Mouse (Mus musculus): ENCODE results near the gene Ccdc38. TPM values are rescaled to one million over a fixed set of nuclear protein-coding genes. Genes with fewer than 3 reads are reported as not detected.

The Ccdc38 gene
- polyA plus RNA-seq, 1 experiment from 2014 or later: 0.68 TPM

- ATAC-seq (ENCODE audit: low FRiP score, low read depth): no peak
- no peak overlapping the region for H3K27ac ChIP-seq (replicated peaks)
- WGBS: 77% methylated on average over 8 of the region's 8 CpGs
Measured at GRCm38 (mm10) chr10:93614850-93615249, 74.4 kb downstream of the Ccdc38 start.

GRCm38 (mm10) chr10:93620438-93621179 lies 80.2 kb downstream of the Ccdc38 start:
- Histone ChIP-seq H3K4me2 (replicated peaks) (no peak overlapping the region), H3K4me1 (no peaks in the 10 kb centered on the region), H3K27me3 (no peaks in the 10 kb centered on the region), H3K4me3 (no peak overlapping the region), H3K9ac (replicated peaks) (no peak overlapping the region), H3K36me3 (no peaks in the 10 kb centered on the region), H3K9me3 (no peaks in the 10 kb centered on the region), H3K27ac (replicated peaks) (no peak overlapping the region)
- no peak for ATAC-seq (ENCODE audit: low FRiP score, low read depth)
- WGBS: 69% methylated on average over 7 of the region's 7 CpGs

More at GRCm38 (mm10) chr10:93614850-93615249, 74.4 kb downstream of the Ccdc38 start:
- Histone ChIP-seq H3K36me3 (no peaks in the 10 kb centered on the region), H3K4me1 (no peaks in the 10 kb centered on the region), H3K27me3 (no peaks in the 10 kb centered on the region), H3K4me3 (no peak overlapping the region), H3K9me3 (no peaks in the 10 kb centered on the region), H3K4me2 (replicated peaks) (no peak overlapping the region), H3K9ac (replicated peaks) (no peak overlapping the region)

GRCm38 (mm10) chr10:93623725-93624124 lies 83.3 kb downstream of the Ccdc38 start:
- WGBS: 62% methylated on average over 9 of the region's 9 CpGs
- no peak overlapping the region for H3K4me3 ChIP-seq
- H3K9ac ChIP-seq (replicated peaks): no peak overlapping the region
- no peaks in the 10 kb centered on the region for H3K36me3 ChIP-seq
- H3K4me1 ChIP-seq: no peaks in the 10 kb centered on the region
- H3K9me3 ChIP-seq: no peaks in the 10 kb centered on the region
- no peak overlapping the region for H3K4me2 ChIP-seq (replicated peaks)
- H3K27me3 ChIP-seq: no peaks in the 10 kb centered on the region
- H3K27ac ChIP-seq (replicated peaks): no peak overlapping the region
- no peak for ATAC-seq (ENCODE audit: low FRiP score, low read depth)

- no peak overlapping the region for H3K27ac ChIP-seq (replicated peaks)
- no peaks in the 10 kb centered on the region for H3K9me3 ChIP-seq
- H3K4me1 ChIP-seq: no peaks in the 10 kb centered on the region
- ATAC-seq (ENCODE audit: low FRiP score, low read depth): no peak
- H3K4me3 ChIP-seq: no peak overlapping the region
- H3K4me2 ChIP-seq (replicated peaks): no peak overlapping the region
- 89% methylated on average over 10 of the region's 10 CpGs for WGBS
- no peaks in the 10 kb centered on the region for H3K27me3 ChIP-seq
- H3K9ac ChIP-seq (replicated peaks): no peak overlapping the region
- no peaks in the 10 kb centered on the region for H3K36me3 ChIP-seq
Measured at GRCm38 (mm10) chr10:93624151-93624550, 83.7 kb downstream of the Ccdc38 start.

DNA sequence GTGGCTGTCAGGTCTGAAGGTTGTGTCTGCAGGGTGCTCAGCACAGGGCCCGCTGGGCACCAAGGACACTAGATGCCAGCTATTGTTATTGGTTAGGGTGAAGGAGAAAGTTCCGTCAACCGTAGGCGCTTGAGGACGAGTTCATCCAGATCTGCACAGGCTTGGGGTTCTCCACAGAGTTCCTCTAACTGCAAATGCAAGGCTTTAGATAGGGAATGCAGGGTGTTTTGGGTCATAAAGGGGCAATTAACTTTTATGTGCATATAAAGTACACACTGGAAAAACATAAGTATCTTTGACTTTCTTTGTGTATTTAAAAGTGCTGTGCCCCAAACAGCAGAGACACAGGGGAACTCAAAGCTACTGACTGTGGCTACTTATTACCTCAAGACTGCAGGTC lies 89.9 kb downstream of the Ccdc38 start:
- no peak overlapping the region for H3K9ac ChIP-seq (replicated peaks)
- H3K27me3 ChIP-seq: no peaks in the 10 kb centered on the region
- H3K36me3 ChIP-seq: no peaks in the 10 kb centered on the region
- ATAC-seq (ENCODE audit: low FRiP score, low read depth): no peak
- no peak overlapping the region for H3K4me3 ChIP-seq
- WGBS: 96% methylated on average over 5 of the region's 5 CpGs
- H3K9me3 ChIP-seq: peaks cover 4% of the 10 kb centered on the region; the same call in 1 of the 2 replicates
- no peak overlapping the region for H3K27ac ChIP-seq (replicated peaks)
- H3K4me1 ChIP-seq: no peaks in the 10 kb centered on the region
- no peak overlapping the region for H3K4me2 ChIP-seq (replicated peaks)

DNA sequence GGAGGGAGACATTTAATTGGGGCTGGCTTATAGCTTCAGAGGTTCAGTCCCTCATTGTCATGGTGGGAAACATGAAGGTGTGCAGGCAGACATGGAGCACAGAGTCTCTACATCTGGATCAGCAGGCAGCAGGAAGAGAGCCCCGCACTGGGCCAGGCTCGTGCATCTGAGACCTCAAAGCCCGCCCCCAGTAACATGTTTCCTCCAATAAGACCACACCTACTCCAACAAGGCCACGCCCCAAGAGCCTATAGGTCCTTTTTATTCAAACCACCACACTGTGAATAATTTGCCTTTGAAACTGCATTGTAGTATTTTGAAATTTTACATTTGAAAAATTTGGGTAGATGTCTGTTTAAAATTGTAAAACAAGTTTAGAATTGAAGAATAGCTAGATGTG lies 91.7 kb downstream of the Ccdc38 start:
- Histone ChIP-seq H3K4me3 (no peak overlapping the region), H3K4me1 (no peaks in the 10 kb centered on the region), H3K4me2 (replicated peaks) (no peak overlapping the region), H3K27me3 (no peaks in the 10 kb centered on the region), H3K9ac (replicated peaks) (no peak overlapping the region), H3K36me3 (no peaks in the 10 kb centered on the region), H3K27ac (replicated peaks) (no peak overlapping the region), H3K9me3 (peaks cover 4% of the 10 kb centered on the region; the same call in 1 of the 2 replicates)
- ATAC-seq (ENCODE audit: low FRiP score, low read depth): no peak
- 72% methylated on average over 4 of the region's 4 CpGs for WGBS

GRCm38 (mm10) chr10:93633563-93633962 lies 93.1 kb downstream of the Ccdc38 start:
- Histone ChIP-seq H3K9ac (replicated peaks) (no peak overlapping the region), H3K36me3 (no peaks in the 10 kb centered on the region), H3K9me3 (peaks cover 4% of the 10 kb centered on the region; the same call in 1 of the 2 replicates), H3K4me1 (no peaks in the 10 kb centered on the region), H3K27me3 (0 out of 2 replicates have a peak, but pooled peaks cover 3% of the 10 kb centered on the region), H3K27ac (replicated peaks) (no peak overlapping the region), H3K4me2 (replicated peaks) (no peak overlapping the region), H3K4me3 (no peak overlapping the region)
- no peak for ATAC-seq (ENCODE audit: low FRiP score, low read depth)
- WGBS: 83% methylated on average over 5 of the region's 5 CpGs

Other genes with a start within 250 kb of the Ccdc38 start
- 10.8 and 11.3 TPM in 2 replicates for gene Elk3, start 229.5 kb upstream of the Ccdc38 start, polyA plus RNA-seq (2016; fragmentation: Nextera tagmentation; extraction: Ambion mirVana)
- 135 and 143 TPM in 2 replicates for gene Lta4h, start 87.2 kb upstream of the Ccdc38 start, polyA plus RNA-seq (2016; fragmentation: Nextera tagmentation; extraction: Ambion mirVana)
- gene Hal, start 51.9 kb upstream of the Ccdc38 start, polyA plus RNA-seq (2016; fragmentation: Nextera tagmentation; extraction: Ambion mirVana): 0.07 TPM in 1 of 2 replicates, not detected in the other
- gene Amdhd1, start 599 bp upstream of the Ccdc38 start, polyA plus RNA-seq (2016; fragmentation: Nextera tagmentation; extraction: Ambion mirVana): 0.12 TPM in 1 of 2 replicates, not detected in the other
- 126 and 129 TPM in 2 replicates for gene Snrpf, start 49.1 kb downstream of the Ccdc38 start, polyA plus RNA-seq (2016; fragmentation: Nextera tagmentation; extraction: Ambion mirVana)
- gene Ntn4, start 100.0 kb downstream of the Ccdc38 start, polyA plus RNA-seq (2016; fragmentation: Nextera tagmentation; extraction: Ambion mirVana): 3.3 and 5.2 TPM in 2 replicates

Data from midbrain, embryonic 12.5 days (tissue).